Mouse (Mus musculus): ENCODE data around the gene P2rx1.

- TF ChIP-seq POLR2A (IDR thresholded peaks at IDR 0.05; ENCODE audit: extremely low read depth, insufficient read depth, low read length) (0 out of 2 replicates have a peak, but pooled peaks have one; percentile 36), CTCF (IDR thresholded peaks at IDR 0.05; ENCODE audit: extremely low read depth, insufficient read depth, low read length) (no peak)
These were observed 32.1 kb downstream of the P2rx1 start for GRCm38 (mm10) chr11:73030821-73031498.
